Mouse (Mus musculus): ENCODE results near the gene Tmsb15a.
"Not testable (repeated sequence)": the region's sequence is repeated elsewhere in the genome, so short reads cannot be mapped to it uniquely, and the experiment has no call there.

Tmsb15a gene

DNA sequence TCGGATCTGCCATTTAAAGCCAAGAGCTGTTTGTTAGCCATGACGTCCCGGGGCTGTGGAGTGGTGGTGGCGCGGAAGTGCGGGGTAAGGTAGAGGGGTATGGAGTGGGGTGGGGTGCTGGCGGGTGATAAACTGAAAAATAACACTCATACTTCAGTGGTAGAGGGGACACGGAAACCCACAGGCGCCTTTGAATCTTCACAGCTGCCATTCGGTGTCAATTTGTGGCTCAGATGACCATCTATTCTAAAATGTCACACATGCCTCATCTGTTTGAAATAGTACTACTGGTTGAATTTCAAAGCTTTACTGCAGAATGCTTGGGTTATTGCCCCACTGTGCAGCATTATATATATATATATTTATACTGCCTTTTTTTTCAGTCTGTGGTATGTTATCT is at the start of gene Tmsb15a:
Gene Tmsb15a, minus strand, starts transcription at position 101 of the 400 bp plus-strand sequence.
- DNase-seq: no peak

DNA sequence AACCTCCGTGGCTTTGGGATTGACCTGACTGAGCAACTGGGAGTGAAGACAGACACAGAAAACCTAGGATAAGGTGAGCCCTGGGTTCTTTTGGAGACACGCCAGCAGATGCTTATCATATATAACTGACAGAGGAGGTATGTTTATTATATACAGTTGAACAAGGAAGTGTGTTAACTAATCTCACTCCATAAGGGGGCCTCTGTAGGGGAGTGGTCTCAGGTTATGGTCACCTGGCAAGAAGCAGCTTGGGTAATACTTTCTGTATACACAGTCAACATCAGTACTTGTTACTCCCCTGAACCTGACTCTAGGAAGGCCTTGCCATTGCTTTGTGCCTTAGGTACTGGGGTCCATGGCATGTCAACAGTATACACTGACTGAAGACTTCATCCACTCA is 43.5 kb upstream of the Tmsb15a start:
- DNase-seq: peak in 1 of 2 experiments; percentile 1

DNA sequence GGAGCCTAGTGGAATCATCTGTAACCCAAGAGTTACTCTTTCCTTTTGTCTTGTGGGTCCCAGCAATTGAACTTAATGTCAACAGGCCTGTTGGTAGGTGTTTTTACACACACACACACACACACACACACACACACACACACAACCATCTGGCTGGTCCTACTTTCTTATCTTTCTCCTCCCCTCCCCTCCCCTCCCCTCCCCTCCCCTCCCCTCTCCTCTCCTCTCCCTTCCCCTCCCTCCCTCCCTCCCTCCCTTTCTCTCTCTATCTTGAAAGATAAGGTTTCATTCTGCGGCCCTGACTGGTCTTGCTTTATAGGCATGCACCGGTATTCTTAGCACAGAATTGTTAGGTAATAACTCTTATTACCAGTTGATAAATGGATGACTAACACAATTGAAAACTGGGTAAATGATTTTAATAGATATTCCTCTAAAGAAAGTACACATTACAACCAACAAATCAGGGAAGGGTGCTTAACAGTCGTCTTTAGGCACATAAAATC is 43.0 kb upstream of the Tmsb15a start:
- no peak for DNase-seq

DNA sequence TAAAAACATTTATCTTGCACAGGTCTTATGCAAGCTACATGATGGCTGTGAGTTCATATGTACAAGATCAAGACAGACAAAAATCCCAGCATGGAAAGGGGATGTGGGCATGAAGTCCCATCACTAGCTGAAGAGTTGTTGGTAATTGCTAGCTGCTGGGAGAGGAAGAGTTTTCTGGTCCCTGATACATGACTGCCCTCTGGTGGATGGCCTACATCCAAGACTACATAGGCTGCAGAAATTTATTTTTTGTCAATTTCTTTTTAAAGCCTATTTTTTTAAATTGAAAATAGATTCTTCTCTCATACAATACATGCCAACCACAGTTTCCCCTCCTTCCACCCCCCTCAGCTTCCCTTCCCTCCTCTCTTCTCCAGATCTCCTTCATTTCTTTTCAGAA is 36.6 kb upstream of the Tmsb15a start:
- peak; percentile 37 to 48 for DNase-seq

DNA sequence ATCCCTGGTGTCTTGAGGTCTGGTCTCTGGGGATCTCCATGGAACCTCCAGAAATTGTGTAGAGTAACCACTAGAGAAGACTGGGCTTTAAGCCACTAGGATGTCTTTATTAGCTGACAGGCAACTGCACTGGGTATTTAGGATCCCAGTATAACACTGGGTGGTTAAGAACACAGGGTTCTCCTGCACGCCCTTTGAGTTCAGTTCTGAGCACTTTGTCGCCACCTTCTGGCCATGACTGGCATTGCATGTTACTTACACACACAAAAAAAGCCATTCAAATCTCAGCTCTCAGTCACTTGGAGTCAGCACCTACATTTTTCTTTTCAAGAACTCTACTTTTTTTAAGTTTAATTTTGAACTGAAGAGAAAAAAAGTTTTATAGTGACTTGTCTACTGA is 27.8 kb upstream of the Tmsb15a start:
- DNase-seq: peak; percentile 68 to 87

DNA sequence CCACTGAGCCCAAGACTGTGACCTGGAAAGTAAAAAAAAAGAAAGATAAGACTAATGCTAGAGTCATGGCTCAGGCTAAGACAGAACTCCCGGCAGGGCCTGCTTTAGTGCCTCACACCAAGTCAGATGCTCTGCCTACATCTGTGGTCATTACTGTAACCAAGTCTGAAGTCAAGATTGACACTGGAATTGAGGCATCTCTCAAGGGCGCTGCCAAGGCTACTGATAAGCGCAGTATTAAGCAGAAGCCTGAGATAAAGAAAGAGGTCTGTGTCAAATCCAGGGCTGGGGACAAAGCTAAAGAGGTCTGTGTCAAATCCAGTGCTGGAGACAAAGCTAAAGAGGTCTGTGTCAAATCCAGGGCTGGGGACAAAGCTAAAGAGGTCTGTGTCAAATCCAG is 20.3 kb upstream of the Tmsb15a start:
- DNase-seq: not testable (repeated sequence)

DNA sequence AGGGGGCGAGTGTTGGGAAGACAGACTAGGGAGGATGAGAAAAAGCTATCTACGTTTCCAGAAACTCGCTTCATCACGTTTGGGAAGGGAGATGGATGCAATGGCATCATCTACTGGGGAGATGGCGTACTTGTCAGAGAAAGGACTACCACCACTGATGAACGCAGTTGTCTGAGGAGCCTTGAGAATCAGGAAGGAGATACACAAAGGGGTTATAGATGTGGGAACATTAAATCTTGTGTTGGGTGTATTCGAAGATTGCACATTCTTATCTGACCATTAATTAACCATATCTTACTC is 17.9 kb upstream of the Tmsb15a start:
- no peak for DNase-seq

DNA sequence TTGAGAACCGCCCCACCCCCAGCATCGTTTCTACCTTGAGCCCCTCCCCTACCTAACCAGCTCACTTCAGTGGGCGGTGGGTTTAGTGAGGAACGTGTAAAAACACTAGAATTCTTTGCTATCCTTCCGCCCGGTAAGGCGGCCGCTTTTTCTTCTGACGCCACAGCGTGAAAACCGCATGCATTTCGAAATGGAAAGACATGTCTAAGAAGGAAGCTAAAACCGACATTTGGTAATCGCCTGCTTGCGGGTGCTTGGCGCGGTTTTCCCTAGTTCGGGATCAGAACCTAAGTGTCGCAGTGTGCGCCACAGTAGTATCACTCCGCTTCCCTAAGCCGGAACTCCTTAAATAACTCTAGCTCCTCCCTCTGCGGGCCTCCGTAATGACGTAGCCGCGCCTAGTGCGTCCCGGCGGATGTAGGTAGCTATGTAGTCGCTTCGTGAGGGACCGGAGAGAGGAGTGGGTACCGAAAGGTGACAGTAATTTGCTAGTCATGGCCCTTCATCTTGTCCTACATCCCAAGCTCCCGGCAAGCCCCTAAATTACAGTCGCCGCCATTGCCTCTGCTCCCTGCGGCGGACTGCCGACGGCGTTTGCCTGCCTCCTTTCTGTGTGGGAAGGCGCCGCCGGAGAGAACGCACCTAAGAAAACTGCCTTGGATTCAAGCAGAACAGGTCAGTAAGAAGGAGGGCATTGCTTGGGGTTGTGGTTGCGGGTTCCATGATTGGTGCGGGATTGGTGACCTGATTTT is 17.4 kb upstream of the Tmsb15a start, which contains the start of the genes Armcx5 and Gprasp1:
Gene Armcx5, plus strand, starts transcription at position 430 of the 752 bp plus-strand sequence.
Gene Gprasp1, plus strand, starts transcription at position 430 of the 752 bp plus-strand sequence.
- peak; percentile 91 to 94 for DNase-seq

DNA sequence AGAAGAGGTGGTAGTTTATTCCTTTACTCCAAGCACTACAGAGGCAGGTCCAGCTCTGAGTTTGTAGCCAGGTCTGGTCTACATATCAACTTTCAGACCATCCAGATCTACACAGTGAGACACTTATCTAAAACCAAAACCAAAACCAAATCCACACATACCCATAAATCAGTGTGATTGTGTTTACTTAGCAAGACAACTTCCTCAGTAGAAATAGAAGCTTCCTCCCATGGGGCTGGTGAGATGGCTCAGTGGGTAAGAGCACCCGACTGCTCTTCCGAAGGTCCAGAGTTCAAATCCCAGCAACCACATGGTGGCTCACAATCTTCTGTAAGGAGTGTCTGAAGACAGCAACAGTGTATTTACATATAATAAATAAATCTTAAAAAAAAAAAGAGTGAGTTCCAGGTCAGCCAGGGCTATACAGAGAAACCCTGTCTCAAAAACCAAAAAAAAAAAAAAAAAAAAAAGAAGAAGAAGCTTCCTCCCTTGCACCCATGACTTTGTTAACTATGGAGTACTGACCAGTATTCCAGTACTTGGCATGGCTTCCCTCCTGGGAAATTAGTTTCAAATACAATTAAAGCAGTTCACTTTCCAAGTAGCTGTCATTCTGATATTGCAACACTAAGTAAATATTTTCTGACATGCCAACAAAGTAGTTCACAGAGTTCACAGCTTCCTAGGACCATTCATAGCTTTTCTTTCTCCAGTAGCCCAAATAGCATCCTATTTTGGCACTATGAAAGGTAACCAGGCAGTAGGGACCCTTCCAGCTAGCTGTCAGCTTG is 13.9 kb upstream of the Tmsb15a start:
- no peak for DNase-seq

DNA sequence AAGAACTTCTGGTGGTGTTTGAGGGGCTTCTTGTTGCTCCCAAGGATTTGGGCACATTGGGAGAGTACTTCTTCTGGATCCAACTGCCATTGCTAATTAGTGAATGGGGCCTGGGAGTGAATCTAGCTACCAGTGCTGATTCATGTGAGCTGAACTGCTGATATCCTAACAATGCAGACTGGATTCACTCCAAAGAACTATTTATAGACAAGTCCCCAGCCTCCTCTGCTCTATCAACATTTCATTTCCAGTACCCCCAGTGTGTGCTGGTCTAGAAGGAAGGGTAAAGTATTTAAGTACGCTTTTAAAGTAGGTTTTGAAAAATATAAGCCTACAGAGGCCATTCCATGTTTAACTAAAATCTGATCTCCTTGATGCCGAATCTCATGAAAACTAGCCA is 12.2 kb downstream of the Tmsb15a start:
- DNase-seq: no peak

DNA sequence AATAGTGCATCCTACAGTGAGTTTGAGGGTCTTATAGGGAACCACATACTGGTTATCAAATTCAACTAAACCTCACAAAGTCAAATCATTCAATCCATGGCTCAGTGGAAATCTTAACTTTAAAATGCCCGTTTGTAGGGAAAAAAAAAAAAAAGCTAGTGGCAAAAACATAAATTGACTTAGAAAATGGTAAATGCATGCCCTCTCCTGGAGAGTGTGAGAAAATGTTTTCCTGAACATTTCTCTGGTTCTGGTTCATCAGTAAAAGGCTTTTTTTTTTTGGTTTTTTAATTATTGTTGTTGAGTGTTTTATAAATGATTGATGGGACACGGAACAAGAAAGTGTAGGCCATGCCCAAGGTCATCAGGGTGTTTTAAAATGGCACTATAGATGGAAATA is 20.7 kb downstream of the Tmsb15a start:
- DNase-seq: no peak

DNA sequence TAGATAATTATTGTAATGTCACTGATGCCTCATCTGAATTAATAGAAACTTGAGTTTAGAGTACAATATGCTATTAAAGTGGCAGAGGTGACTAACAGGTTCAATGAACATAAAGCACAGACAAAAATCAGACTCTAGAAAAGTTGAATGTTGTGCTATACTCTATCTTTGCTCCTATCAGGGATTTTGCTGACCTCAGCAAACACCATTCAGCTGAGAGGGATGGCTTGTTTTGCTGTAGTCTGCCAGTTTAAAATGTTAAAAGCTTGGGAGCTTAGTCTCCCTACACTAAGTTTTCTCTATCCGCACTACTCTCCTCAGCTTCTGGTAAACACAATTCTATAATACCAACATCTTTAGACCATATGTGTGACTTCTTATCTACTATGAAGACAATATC is 21.9 kb downstream of the Tmsb15a start:
- DNase-seq: no peak

DNA sequence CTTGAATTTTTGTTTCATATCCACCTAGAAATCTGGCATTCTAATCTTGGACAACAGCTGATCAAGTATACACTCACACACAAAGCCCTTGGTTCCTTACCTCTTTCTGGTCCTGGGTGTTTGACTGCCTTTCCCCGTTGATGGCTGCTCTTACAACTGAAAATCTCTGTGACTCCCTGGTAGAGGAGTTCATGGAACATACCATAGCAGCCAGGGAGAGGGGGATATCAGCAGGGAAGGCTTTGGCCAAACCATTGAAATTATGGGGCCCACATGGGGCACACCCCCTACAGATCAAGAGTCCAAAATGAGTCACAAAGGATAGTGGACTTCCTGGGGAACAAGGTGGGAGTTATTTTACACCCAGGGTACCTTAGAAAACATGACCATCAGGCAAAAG is 31.4 kb downstream of the Tmsb15a start, which contains the start of gene Tcp11x2:
Gene Tcp11x2, minus strand, starts transcription at position 158 of the 400 bp plus-strand sequence.
- DNase-seq: no peak

DNA sequence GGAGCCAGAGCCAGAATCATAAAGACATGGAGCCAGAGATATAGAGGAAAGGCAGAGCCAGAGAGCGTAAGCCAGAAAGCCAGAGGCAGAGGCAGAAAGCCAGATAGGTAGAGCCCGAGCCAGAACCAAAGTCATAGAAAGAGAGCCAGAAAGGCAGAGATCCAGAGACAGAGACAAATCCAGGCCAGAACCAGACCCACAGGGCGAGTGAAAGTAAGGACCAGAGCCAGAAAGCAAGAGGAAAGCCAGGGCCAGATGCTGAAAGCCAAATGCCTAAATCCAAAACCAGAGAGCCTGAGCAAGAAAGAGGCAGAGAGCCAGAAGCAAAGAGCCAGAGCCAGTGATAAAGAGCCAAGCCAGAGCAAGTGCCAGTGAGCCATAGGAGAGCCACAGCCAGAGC is 37.3 kb downstream of the Tmsb15a start:
- DNase-seq: no peak

DNA sequence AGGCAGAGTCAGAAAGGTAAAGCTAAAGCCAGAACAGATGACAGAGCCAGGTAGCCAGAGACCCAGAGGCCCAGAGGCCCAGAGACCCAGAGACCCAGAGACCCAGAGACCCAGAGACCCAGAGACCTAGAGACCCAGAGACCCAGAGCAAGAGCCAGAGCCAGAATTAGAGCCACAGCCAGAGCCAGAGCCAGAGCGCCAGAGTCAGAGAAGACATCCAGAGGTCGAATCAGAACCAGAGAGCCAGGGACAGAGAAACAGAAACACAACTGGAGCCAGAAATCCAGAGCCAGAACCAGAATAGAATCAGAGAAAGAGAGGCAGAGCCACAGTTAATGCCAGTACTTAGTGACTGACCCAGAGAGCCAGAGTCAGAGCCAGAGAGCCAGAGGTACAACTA is 43.2 kb downstream of the Tmsb15a start:
- DNase-seq: no peak
